Mouse (Mus musculus) liver, embryonic 16.5 days (tissue): ENCODE measurements around the gene Ddx19b. TPM values are rescaled to one million over a fixed set of nuclear protein-coding genes. Genes with fewer than 3 reads are reported as not detected.
"Not testable (repeated sequence)": the region's sequence is repeated elsewhere in the genome, so short reads cannot be mapped to it uniquely, and the experiment has no call there.

Experiments used
- ATAC-seq: fragments of 200-750 bp; cut with Nextera tagmentation; 2 replicates; pipeline ENCODE4 v1.8.0; 2017; ENCODE audit warnings: low read depth, mild to moderate bottlenecking, moderate number of reproducible peaks, moderate library complexity
- H3K27ac ChIP-seq: fragments of 300-500 bp; sonication (generic); 2 replicates; pipeline ENCODE4 v1.5.1; 2014; ENCODE audit warnings: mild to moderate bottlenecking, low read length
- H3K27me3 ChIP-seq: fragments of 300-500 bp; sonication (generic); 2 replicates; pipeline ENCODE4 v1.6.1; 2014; ENCODE audit warnings: low read depth, low read length, mixed read lengths; ENCODE audit not compliant: control insufficient read depth, insufficient read depth
- H3K36me3 ChIP-seq: fragments of 300-500 bp; sonication (generic); 2 replicates; pipeline ENCODE4 v1.6.1; 2014; ENCODE audit warnings: mild to moderate bottlenecking; ENCODE audit not compliant: control insufficient read depth, insufficient read depth
- H3K4me1 ChIP-seq: fragments of 300-500 bp; sonication (generic); 2 replicates; pipeline ENCODE4 v1.6.1; 2014; ENCODE audit warnings: low read depth, low read length, mixed read lengths; ENCODE audit not compliant: control insufficient read depth
- H3K4me2 ChIP-seq: fragments of 300-500 bp; sonication (generic); 2 replicates; pipeline ENCODE4 v1.6.1; 2014; ENCODE audit warnings: low read depth, low read length, mixed read lengths
- H3K4me3 ChIP-seq: fragments of 300-500 bp; sonication (generic); 2 replicates; pipeline ENCODE4 v1.5.1; 2014; ENCODE audit warnings: low read depth, mild to moderate bottlenecking, low read length
- H3K9ac ChIP-seq: fragments of 300-500 bp; sonication (generic); 2 replicates; pipeline ENCODE4 v1.6.1; 2014; ENCODE audit warnings: low read depth, low read length
- H3K9me3 ChIP-seq: fragments of 300-500 bp; sonication (generic); replicated peaks from 2 replicates; pipeline ENCODE4 v1.6.1; 2016; ENCODE audit warnings: low read length; ENCODE audit not compliant: control insufficient read depth
- WGBS: fragments of 180-500 bp; shearing (Covaris S2); extraction: QIAGEN DNeasy Blood & Tissue Kit; methylation state at CpG from one replicate; pipeline ENCODE4 v1.1.7; 2014; ENCODE audit not compliant: insufficient replicate concordance; 5-methylcytosine and 5-hydroxymethylcytosine counted together
- polyA plus RNA-seq: library from polyadenylated mRNA; unstranded; fragments of >200 nt; fragmentation: Nextera tagmentation; extraction: Ambion mirVana; gene quantifications from 2 replicates; pipeline ENCODE4 v1.2.1, GENCODE M21; 2015

Gene Ddx19b
- polyA plus RNA-seq, 1 experiment from 2014 or later, result 2.7 TPM

DNA sequence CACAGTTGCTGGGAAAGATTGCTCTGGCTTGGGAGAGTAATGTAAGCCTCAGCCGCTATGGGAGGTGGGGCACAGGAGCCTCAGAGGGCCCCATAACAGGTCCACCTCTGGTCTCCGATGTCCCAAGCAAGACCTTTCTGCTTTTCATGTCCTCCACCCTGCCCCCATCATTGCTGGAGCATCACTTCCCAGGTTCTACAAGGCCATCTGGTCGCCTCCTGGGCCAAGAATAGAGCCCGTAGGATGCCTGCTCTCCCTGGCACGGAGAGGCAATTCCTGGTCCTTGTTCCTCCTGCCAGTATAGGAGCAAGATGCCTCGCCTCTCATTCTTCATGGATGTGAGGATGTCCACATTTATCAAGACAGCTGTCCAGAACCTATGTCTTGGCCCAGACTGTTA, 71.6 kb downstream of the Ddx19b start:
- no peak overlapping the region for H3K4me3 ChIP-seq
- H3K36me3 ChIP-seq, result peaks cover 41% of the 10 kb centered on the region
- WGBS, result 92% methylated on average over 6 of the region's 6 CpGs
- H3K27me3 ChIP-seq, result no peaks in the 10 kb centered on the region
- no peak for ATAC-seq
- H3K4me2 ChIP-seq, result no peak overlapping the region
- H3K4me1 ChIP-seq, result no peaks in the 10 kb centered on the region
- no peak overlapping the region for H3K27ac ChIP-seq
- no peak overlapping the region for H3K9ac ChIP-seq
- no peaks in the 10 kb centered on the region for H3K9me3 ChIP-seq

- 89% methylated on average over 12 of the region's 12 CpGs for WGBS
- H3K27ac ChIP-seq, result no peak overlapping the region
- no peak overlapping the region for H3K4me2 ChIP-seq
- ATAC-seq, result no peak
- H3K9me3 ChIP-seq, result no peaks in the 10 kb centered on the region
- no peak overlapping the region for H3K9ac ChIP-seq
- H3K4me1 ChIP-seq, result no peaks in the 10 kb centered on the region
- no peak overlapping the region for H3K4me3 ChIP-seq
- no peaks in the 10 kb centered on the region for H3K27me3 ChIP-seq
- peaks cover 39% of the 10 kb centered on the region for H3K36me3 ChIP-seq
These were observed 72.3 kb downstream of the Ddx19b start for GRCm38 (mm10) chr8:110959071-110959780.

- not testable (repeated sequence) for H3K27ac ChIP-seq
These were observed 73.0 kb downstream of the Ddx19b start for GRCm38 (mm10) chr8:110958553-110958952.

DNA sequence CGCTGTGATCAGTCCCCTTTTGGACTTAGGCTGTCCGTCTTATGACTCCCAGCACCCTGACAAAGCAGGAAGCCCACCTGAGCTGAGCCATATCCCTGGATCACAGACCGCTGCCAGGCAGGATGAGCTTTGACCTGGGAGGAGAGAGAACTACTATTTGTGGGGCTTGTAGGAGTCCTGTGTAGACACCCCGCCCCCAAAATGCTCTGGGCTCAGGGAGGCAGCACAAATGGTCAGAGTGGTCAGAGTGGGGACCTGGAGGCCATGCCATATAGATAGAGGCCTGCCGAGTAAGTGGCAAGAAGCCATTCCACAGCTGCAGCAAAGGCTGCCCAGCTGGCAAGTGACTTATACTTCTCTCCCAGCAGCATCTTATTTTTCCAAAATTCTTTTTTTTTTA, 73.4 kb downstream of the Ddx19b start:
- no peak overlapping the region for H3K4me3 ChIP-seq
- H3K9ac ChIP-seq, result no peak overlapping the region
- no peaks in the 10 kb centered on the region for H3K4me1 ChIP-seq
- no peaks in the 10 kb centered on the region for H3K27me3 ChIP-seq
- no peak overlapping the region for H3K27ac ChIP-seq
- WGBS, result 78% methylated on average over 5 of the region's 5 CpGs
- peaks cover 37% of the 10 kb centered on the region for H3K36me3 ChIP-seq
- no peak overlapping the region for H3K4me2 ChIP-seq
- no peaks in the 10 kb centered on the region for H3K9me3 ChIP-seq
- ATAC-seq, result no peak

More at GRCm38 (mm10) chr8:110958553-110958952, 73.0 kb downstream of the Ddx19b start:
- 90% methylated on average over 7 of the region's 7 CpGs for WGBS
- H3K36me3 ChIP-seq, result peaks cover 38% of the 10 kb centered on the region
- H3K9ac ChIP-seq, ATAC-seq, H3K4me3 ChIP-seq, H3K27me3 ChIP-seq, H3K4me2 ChIP-seq, H3K4me1 ChIP-seq, H3K9me3 ChIP-seq: not testable (repeated sequence)

DNA sequence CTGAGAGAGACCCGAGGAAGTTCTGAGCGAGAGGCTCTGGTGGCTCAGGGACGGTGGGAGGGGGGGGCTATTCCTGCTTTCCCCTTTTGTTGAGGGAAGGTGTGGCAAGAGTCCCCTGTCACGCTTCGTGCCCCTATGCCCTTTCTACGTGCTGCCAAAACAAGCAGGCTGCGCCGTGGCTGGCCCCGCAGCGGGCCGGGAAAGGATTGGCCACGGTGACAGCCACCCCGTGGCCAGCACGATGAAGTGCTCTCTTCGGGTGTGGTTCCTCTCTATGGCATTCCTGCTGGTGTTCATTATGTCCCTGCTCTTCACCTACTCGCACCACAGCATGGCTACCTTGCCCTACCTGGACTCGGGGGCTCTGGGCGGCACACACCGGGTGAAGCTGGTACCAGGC, 74.1 kb downstream of the Ddx19b start:
- peaks cover 31% of the 10 kb centered on the region for H3K36me3 ChIP-seq

GRCm38 (mm10) chr8:110956619-110957450, 74.7 kb downstream of the Ddx19b start:
- no peaks in the 10 kb centered on the region for H3K4me1 ChIP-seq
- H3K4me2 ChIP-seq, result no peak overlapping the region
- peaks cover 24% of the 10 kb centered on the region for H3K36me3 ChIP-seq
- no peak overlapping the region for H3K4me3 ChIP-seq
- H3K9me3 ChIP-seq, result no peaks in the 10 kb centered on the region
- no peak for ATAC-seq
- H3K27me3 ChIP-seq, result no peaks in the 10 kb centered on the region
- H3K27ac ChIP-seq, result no peak overlapping the region
- H3K9ac ChIP-seq, result no peak overlapping the region
- 89% methylated on average over 15 of the region's 15 CpGs for WGBS

More for the DNA sequence above, 74.1 kb downstream of the Ddx19b start:
- no peak overlapping the region for H3K9ac ChIP-seq
- H3K27me3 ChIP-seq, result no peaks in the 10 kb centered on the region
- 92% methylated on average over 19 of the region's 19 CpGs for WGBS
- no peak overlapping the region for H3K27ac ChIP-seq
- H3K9me3 ChIP-seq, result no peaks in the 10 kb centered on the region
- H3K4me3 ChIP-seq, result no peak overlapping the region
- H3K4me1 ChIP-seq, result no peaks in the 10 kb centered on the region
- no peak overlapping the region for H3K4me2 ChIP-seq
- no peak for ATAC-seq

DNA sequence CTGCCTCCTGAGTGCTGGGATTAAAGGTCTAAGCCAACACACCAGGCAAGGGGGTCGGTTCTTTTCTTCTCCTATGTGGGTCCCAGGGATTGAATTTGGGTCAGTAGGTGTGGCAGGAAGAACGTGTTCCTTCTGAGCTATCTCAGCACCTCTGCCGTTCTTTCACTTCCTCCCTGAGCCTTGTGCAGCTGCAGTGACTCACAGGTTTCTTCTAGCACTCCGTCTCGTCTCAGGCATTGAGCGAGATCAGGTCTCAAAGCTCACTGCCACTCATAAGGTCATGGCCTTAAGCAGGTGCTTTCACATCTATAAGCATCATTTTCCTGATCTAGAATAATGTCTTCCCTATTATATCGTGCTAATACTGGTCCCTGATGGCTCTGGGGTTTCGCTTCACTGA, 76.8 kb downstream of the Ddx19b start:
- no peak for ATAC-seq
- Histone ChIP-seq H3K27ac (no peak overlapping the region), H3K36me3 (peaks cover 21% of the 10 kb centered on the region), H3K9ac (no peak overlapping the region), H3K4me3 (no peak overlapping the region), H3K4me2 (no peak overlapping the region), H3K27me3 (no peaks in the 10 kb centered on the region), H3K4me1 (no peaks in the 10 kb centered on the region), H3K9me3 (no peaks in the 10 kb centered on the region)
- WGBS, result 51% methylated on average over 8 of the region's 8 CpGs
